9 mouse cellular contexts compared by ENCODE assay signal in the genomic region with DNA sequence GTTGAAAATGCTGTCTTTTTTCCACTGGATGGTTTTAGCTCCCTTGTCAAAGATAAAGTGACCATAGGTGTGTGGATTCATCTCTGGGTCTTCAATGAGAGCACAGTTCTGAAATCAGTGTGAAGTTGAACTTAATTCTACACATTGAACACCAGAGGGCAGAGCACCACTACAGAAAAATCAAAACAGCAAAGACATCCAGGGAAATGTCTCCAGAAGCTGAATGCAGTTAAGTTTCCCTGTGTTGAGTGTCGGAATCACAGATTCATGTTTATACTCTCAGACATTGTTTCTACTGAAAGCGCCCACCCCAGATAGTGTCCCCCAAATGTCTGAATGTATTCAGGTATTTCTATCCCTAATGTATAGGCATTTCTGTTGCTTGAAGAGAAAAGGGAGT.
A peak's percentile ranks its signal among the peaks of the same experiment; 100 is the strongest.
DNase-seq lines count a peak whose midpoint lies in the region; TF ChIP-seq lines count a peak whose summit lies in the region.
"Had no signal": no experiment of that assay in that cellular context is flagged by ENCODE, and none has a peak within 500 bp of the region (broad histone marks: within the 10 kb centered on the region; RNA-seq: fewer than 3 reads in every experiment).

No protein-coding gene starts in this region.

- H3K27ac ChIP-seq in cortical plate, adult 2 months (ENCODE audit: insufficient read depth, low read length) = no peak overlapping the region
- H3K27ac ChIP-seq: lung, embryonic 15.5 days had no signal

- TF ChIP-seq CTCF in cortical plate, adult 2 months (IDR thresholded peaks at IDR 0.05; ENCODE audit: extremely low read depth, insufficient read depth, low read length) = peak; percentile 31; the same call in 1 of the 2 replicates

- H3K4me3 ChIP-seq in cortical plate, adult 2 months (ENCODE audit: insufficient read depth, low read length) = no peak overlapping the region
- H3K4me3 ChIP-seq: lung, embryonic 15.5 days had no signal

- H3K4me1 ChIP-seq in cortical plate, adult 2 months (ENCODE audit: control insufficient read depth, insufficient read depth, low read length) = no peaks in the 10 kb centered on the region
- H3K4me1 ChIP-seq: lung, embryonic 15.5 days had no signal

- intact Hi-C loops in heart, postnatal 25 days (cut with DNase I) = loop anchor here (5.0 kb wide), 2 partner anchors 179 to 284 kb away; no protein-coding TSS in a partner anchor
- intact Hi-C loops in left cerebral cortex, postnatal 14 days (cut with DNase I) = loop anchor here (1.0 to 2.0 kb wide), 2 partner anchors 178 to 286 kb away; no protein-coding TSS in a partner anchor

- DNase-seq in heart, adult 18-20 months = peak; percentile 11 to 31
- DNase-seq in heart, postnatal 25 days (ENCODE audit: low spot score) = no peak
- peak; percentile 4 for DNase-seq in ovary, postnatal 14 days (ENCODE audit: low spot score)
- no peak for DNase-seq in ovary, adult 18-20 months (ENCODE audit: low spot score)
- peak; percentile 54 to 56 for DNase-seq in left cerebral cortex, postnatal 14 days (ENCODE audit: low spot score in 2 of 2)
- peak; percentile 8 for DNase-seq in right cerebral cortex, postnatal 4 days
- DNase-seq in urinary bladder, adult 18-20 months (ENCODE audit: low spot score in 2 of 2) = no peak

- no peak for TF ChIP-seq POLR2A in cortical plate, adult 2 months (IDR thresholded peaks at IDR 0.05; ENCODE audit: extremely low read depth, insufficient read depth, low read length)

Comparison
In these comparisons a context has a peak if more than half of its experiments do, and no peak if none do; other contexts are left out.
1. DNase-seq: peak in heart, adult 18-20 months (2 of 2), ovary, postnatal 14 days (single experiment), left cerebral cortex, postnatal 14 days (2 of 2) and right cerebral cortex, postnatal 4 days (single experiment); none in heart, postnatal 25 days (single experiment), ovary, adult 18-20 months (single experiment) and urinary bladder, adult 18-20 months (0 of 2).